Mouse (Mus musculus): ENCODE data around the gene Cachd1.

- no peak for TF ChIP-seq CTCF (conservative IDR thresholded peaks at IDR 0.05; ENCODE audit: low read length)
- no peak for TF ChIP-seq POU5F1 (IDR thresholded peaks at IDR 0.05; ENCODE audit: borderline replicate concordance, low read length)
These were observed 5.9 kb downstream of the Cachd1 start for GRCm38 (mm10) chr4:100782348-100782747.
